Mouse (Mus musculus) neural tube, embryonic 13.5 days (tissue): ENCODE measurements around the gene Ryr2. TPM values are rescaled to one million over a fixed set of nuclear protein-coding genes. Genes with fewer than 3 reads are reported as not detected.
A peak's percentile ranks its signal among the peaks of the same experiment; 100 is the strongest.
"Not testable (repeated sequence)": the region's sequence is repeated elsewhere in the genome, so short reads cannot be mapped to it uniquely, and the experiment has no call there.

Experiments used
- ATAC-seq: fragments of 200-750 bp; cut with Nextera tagmentation; 2 replicates; pipeline ENCODE4 v1.8.0; 2017; ENCODE audit warnings: low read depth, mild to moderate bottlenecking, moderate TSS enrichment, moderate library complexity
- H3K27ac ChIP-seq: fragments of 300-500 bp; sonication (generic); replicated peaks from 2 replicates; pipeline ENCODE4 v1.5.1; 2015; ENCODE audit warnings: moderate library complexity, mild to moderate bottlenecking, inconsistent platforms
- H3K27me3 ChIP-seq: fragments of 300-500 bp; sonication (generic); 2 replicates; pipeline ENCODE4 v1.6.1; 2015; ENCODE audit warnings: mild to moderate bottlenecking, inconsistent platforms
- H3K36me3 ChIP-seq: fragments of 300-500 bp; sonication (generic); 2 replicates; pipeline ENCODE4 v1.6.1; 2015; ENCODE audit warnings: mild to moderate bottlenecking, inconsistent platforms
- H3K4me1 ChIP-seq: fragments of 300-500 bp; sonication (generic); replicated peaks from 2 replicates; pipeline ENCODE4 v1.6.1; 2015; ENCODE audit warnings: inconsistent platforms
- H3K4me2 ChIP-seq: fragments of 300-500 bp; sonication (generic); 2 replicates; pipeline ENCODE4 v1.6.1; 2015; ENCODE audit warnings: inconsistent platforms, mild to moderate bottlenecking, moderate library complexity
- H3K4me3 ChIP-seq: fragments of 300-500 bp; sonication (generic); 2 replicates; pipeline ENCODE4 v1.5.1; 2015; ENCODE audit warnings: mild to moderate bottlenecking, inconsistent platforms
- H3K9ac ChIP-seq: fragments of 300-500 bp; sonication (generic); 2 replicates; pipeline ENCODE4 v1.6.1; 2015; ENCODE audit warnings: moderate library complexity, mild to moderate bottlenecking, inconsistent platforms
- H3K9me3 ChIP-seq: fragments of 300-500 bp; sonication (generic); 2 replicates; pipeline ENCODE4 v1.6.1; 2016; ENCODE audit warnings: inconsistent platforms
- WGBS: fragments of 180-500 bp; shearing (Covaris S2); methylation state at CpG from one replicate; pipeline ENCODE4 v1.1.7; 2015; 5-methylcytosine and 5-hydroxymethylcytosine counted together
- polyA plus RNA-seq: library from polyadenylated mRNA; unstranded; fragments of >200 nt; fragmentation: Nextera tagmentation; extraction: Ambion mirVana; gene quantifications from 2 replicates; pipeline ENCODE4 v1.2.1, GENCODE M21; 2015

The Ryr2 gene
- polyA plus RNA-seq, 1 experiment from 2014 or later: 1.9 TPM

GRCm38 (mm10) chr13:11644846-11645245 lies 461.9 kb downstream of the Ryr2 start:
- H3K4me3 ChIP-seq: no peak overlapping the region
- no peak overlapping the region for H3K9ac ChIP-seq
- 93% methylated on average over 1 of the region's 1 CpGs for WGBS
- H3K27me3 ChIP-seq: no peaks in the 10 kb centered on the region
- H3K27ac ChIP-seq: no peak overlapping the region
- no peaks in the 10 kb centered on the region for H3K4me1 ChIP-seq
- H3K9me3 ChIP-seq: no peaks in the 10 kb centered on the region
- no peak overlapping the region for H3K4me2 ChIP-seq
- ATAC-seq: no peak
- H3K36me3 ChIP-seq: peaks cover 2% of the 10 kb centered on the region; the same call in 1 of the 2 replicates

- Histone ChIP-seq H3K36me3 (peaks cover 4% of the 10 kb centered on the region; the same call in 1 of the 2 replicates), H3K4me2 (no peak overlapping the region), H3K9ac (no peak overlapping the region), H3K4me1 (no peaks in the 10 kb centered on the region), H3K4me3 (no peak overlapping the region), H3K27me3 (no peaks in the 10 kb centered on the region), H3K9me3 (no peaks in the 10 kb centered on the region), H3K27ac (no peak overlapping the region)
- ATAC-seq: no peak
- WGBS: 88% methylated on average over 5 of the region's 5 CpGs
Measured at GRCm38 (mm10) chr13:11636383-11636782, 470.4 kb downstream of the Ryr2 start.

GRCm38 (mm10) chr13:11624513-11624912 lies 482.2 kb downstream of the Ryr2 start:
- no peaks in the 10 kb centered on the region for H3K4me1 ChIP-seq
- H3K9me3 ChIP-seq: no peaks in the 10 kb centered on the region
- H3K4me2 ChIP-seq: no peak overlapping the region
- no peak overlapping the region for H3K9ac ChIP-seq
- H3K27ac ChIP-seq: no peak overlapping the region
- H3K4me3 ChIP-seq: no peak overlapping the region
- ATAC-seq: no peak
- 75% methylated on average over 7 of the region's 7 CpGs for WGBS
- no peaks in the 10 kb centered on the region for H3K36me3 ChIP-seq
- H3K27me3 ChIP-seq: no peaks in the 10 kb centered on the region

- Histone ChIP-seq H3K4me3 (no peak overlapping the region), H3K4me1 (no peaks in the 10 kb centered on the region), H3K9ac (no peak overlapping the region), H3K36me3 (peaks cover 10% of the 10 kb centered on the region; the same call in 1 of the 2 replicates), H3K4me2 (no peak overlapping the region), H3K27me3 (no peaks in the 10 kb centered on the region), H3K9me3 (0 out of 2 replicates have a peak, but pooled peaks cover 2% of the 10 kb centered on the region), H3K27ac (no peak overlapping the region)
- ATAC-seq: no peak
- WGBS: 89% methylated on average over 9 of the region's 9 CpGs
Measured at GRCm38 (mm10) chr13:11595431-11595830, 511.3 kb downstream of the Ryr2 start.

GRCm38 (mm10) chr13:11585283-11585682 lies 521.5 kb downstream of the Ryr2 start:
- Histone ChIP-seq H3K27me3 (no peaks in the 10 kb centered on the region), H3K4me1 (no peaks in the 10 kb centered on the region), H3K4me2 (no peak overlapping the region), H3K4me3 (no peak overlapping the region), H3K27ac (no peak overlapping the region), H3K36me3 (peaks cover 4% of the 10 kb centered on the region; the same call in 1 of the 2 replicates), H3K9me3 (0 out of 2 replicates have a peak, but pooled peaks cover 1% of the 10 kb centered on the region), H3K9ac (no peak overlapping the region)
- 86% methylated on average over 7 of the region's 7 CpGs for WGBS
- ATAC-seq: no peak

GRCm38 (mm10) chr13:11572552-11572951 lies 534.2 kb downstream of the Ryr2 start:
- no peak overlapping the region for H3K9ac ChIP-seq
- no peak overlapping the region for H3K4me2 ChIP-seq
- no peaks in the 10 kb centered on the region for H3K4me1 ChIP-seq
- no peaks in the 10 kb centered on the region for H3K9me3 ChIP-seq
- no peaks in the 10 kb centered on the region for H3K27me3 ChIP-seq
- WGBS: 95% methylated on average over 1 of the region's 2 CpGs
- H3K27ac ChIP-seq: no peak overlapping the region
- no peak for ATAC-seq
- no peaks in the 10 kb centered on the region for H3K36me3 ChIP-seq
- H3K4me3 ChIP-seq: no peak overlapping the region

- Histone ChIP-seq H3K27ac (no peak overlapping the region), H3K4me3 (no peak overlapping the region), H3K4me1 (no peaks in the 10 kb centered on the region), H3K4me2 (no peak overlapping the region), H3K27me3 (no peaks in the 10 kb centered on the region), H3K36me3 (no peaks in the 10 kb centered on the region), H3K9ac (no peak overlapping the region), H3K9me3 (no peaks in the 10 kb centered on the region)
- no peak for ATAC-seq
Measured at GRCm38 (mm10) chr13:11567376-11567775, 539.4 kb downstream of the Ryr2 start.

GRCm38 (mm10) chr13:11566486-11566885 lies 540.3 kb downstream of the Ryr2 start:
- ATAC-seq: no peak
- 81% methylated on average over 9 of the region's 9 CpGs for WGBS
- no peak overlapping the region for H3K4me2 ChIP-seq

GRCm38 (mm10) chr13:11563224-11564024 lies 543.3 kb downstream of the Ryr2 start:
- no peak overlapping the region for H3K9ac ChIP-seq
- no peaks in the 10 kb centered on the region for H3K36me3 ChIP-seq
- WGBS: 33% methylated on average over 1 of the region's 1 CpGs
- no peaks in the 10 kb centered on the region for H3K27me3 ChIP-seq
- no peak overlapping the region for H3K27ac ChIP-seq
- peak; percentile 88 for ATAC-seq
- no peak overlapping the region for H3K4me3 ChIP-seq
- H3K9me3 ChIP-seq: no peaks in the 10 kb centered on the region
- H3K4me2 ChIP-seq: no peak overlapping the region
- no peaks in the 10 kb centered on the region for H3K4me1 ChIP-seq

More at GRCm38 (mm10) chr13:11566486-11566885, 540.3 kb downstream of the Ryr2 start:
- no peak overlapping the region for H3K9ac ChIP-seq
- H3K9me3 ChIP-seq: no peaks in the 10 kb centered on the region
- no peaks in the 10 kb centered on the region for H3K4me1 ChIP-seq
- H3K4me3 ChIP-seq: no peak overlapping the region
- H3K27ac ChIP-seq: no peak overlapping the region
- H3K36me3 ChIP-seq: no peaks in the 10 kb centered on the region
- no peaks in the 10 kb centered on the region for H3K27me3 ChIP-seq

GRCm38 (mm10) chr13:11549644-11550043 lies 557.1 kb downstream of the Ryr2 start:
- Histone ChIP-seq H3K36me3 (no peaks in the 10 kb centered on the region), H3K9ac (no peak overlapping the region), H3K27me3 (no peaks in the 10 kb centered on the region), H3K9me3 (no peaks in the 10 kb centered on the region), H3K4me1 (no peaks in the 10 kb centered on the region), H3K4me2 (no peak overlapping the region), H3K4me3 (no peak overlapping the region), H3K27ac (no peak overlapping the region)
- ATAC-seq: no peak
- 90% methylated on average over 3 of the region's 3 CpGs for WGBS

GRCm38 (mm10) chr13:11549136-11549535 lies 557.6 kb downstream of the Ryr2 start:
- not testable (repeated sequence) for H3K36me3 ChIP-seq, ATAC-seq, H3K9ac ChIP-seq, H3K4me2 ChIP-seq, H3K4me3 ChIP-seq, H3K9me3 ChIP-seq, H3K4me1 ChIP-seq, H3K27me3 ChIP-seq, H3K27ac ChIP-seq
- WGBS: 83% methylated on average over 15 of the region's 15 CpGs

- Histone ChIP-seq H3K9me3 (no peaks in the 10 kb centered on the region), H3K4me1 (no peaks in the 10 kb centered on the region), H3K27ac (no peak overlapping the region), H3K4me3 (no peak overlapping the region), H3K9ac (no peak overlapping the region), H3K4me2 (no peak overlapping the region), H3K36me3 (no peaks in the 10 kb centered on the region), H3K27me3 (no peaks in the 10 kb centered on the region)
- no peak for ATAC-seq
- 54% methylated on average over 7 of the region's 7 CpGs for WGBS
Measured at GRCm38 (mm10) chr13:11545841-11546240, 560.9 kb downstream of the Ryr2 start.

GRCm38 (mm10) chr13:11542546-11542945 lies 564.2 kb downstream of the Ryr2 start:
- ATAC-seq: no peak
- Histone ChIP-seq H3K4me1 (no peaks in the 10 kb centered on the region), H3K9me3 (no peaks in the 10 kb centered on the region), H3K27ac (no peak overlapping the region), H3K36me3 (no peaks in the 10 kb centered on the region), H3K4me2 (no peak overlapping the region), H3K9ac (no peak overlapping the region), H3K4me3 (no peak overlapping the region), H3K27me3 (no peaks in the 10 kb centered on the region)
- 91% methylated on average over 3 of the region's 3 CpGs for WGBS
